Mouse (Mus musculus) spleen, adult 2 months (tissue): ENCODE data around the gene Rai1. TPM values are rescaled to one million over a fixed set of nuclear protein-coding genes. Genes with fewer than 3 reads are reported as not detected.

Source experiments
- DNase-seq, 2 experiments: peaks; one replicate each; pipeline versions ENCODE4 v3.0.0 to v3.0.0-alpha.2; 2012 to 2021; ENCODE audit warnings: low spot score in 2 of 2, low read depth in 1 of 2
- H3K27ac ChIP-seq: fragments of 200-500 bp; 2 replicates; pipeline ENCODE4 v1.5.1; 2012; ENCODE audit warnings: low read length, inconsistent platforms; ENCODE audit not compliant: insufficient read depth
- H3K27me3 ChIP-seq: fragments of 200-500 bp; 2 replicates; pipeline ENCODE4 v1.6.1; 2012; ENCODE audit warnings: mild to moderate bottlenecking, moderate library complexity, low read length, inconsistent platforms; ENCODE audit not compliant: control insufficient read depth, insufficient read depth
- H3K36me3 ChIP-seq: fragments of 200-500 bp; 2 replicates; pipeline ENCODE4 v1.6.1; 2012; ENCODE audit warnings: mild to moderate bottlenecking, low read length, inconsistent platforms; ENCODE audit not compliant: control insufficient read depth, insufficient read depth
- H3K4me1 ChIP-seq: fragments of 200-500 bp; 2 replicates; pipeline ENCODE4 v1.6.1; 2011; ENCODE audit warnings: inconsistent platforms; ENCODE audit not compliant: control insufficient read depth, insufficient read depth, insufficient read length
- H3K4me3 ChIP-seq: fragments of 200-500 bp; 2 replicates; pipeline ENCODE4 v1.5.1; 2011; ENCODE audit warnings: mild to moderate bottlenecking, inconsistent platforms; ENCODE audit not compliant: insufficient read depth, insufficient read length; ENCODE audit errors: extremely low read depth
- CTCF ChIP-seq: fragments of 200-500 bp; IDR thresholded peaks from 2 replicates; pipeline ENCODE4 v1.5.1; 2011; ENCODE audit warnings: mild to moderate bottlenecking, inconsistent platforms; ENCODE audit not compliant: insufficient read depth, insufficient read length, insufficient replicate concordance; ENCODE audit errors: extremely low read depth
- POLR2A ChIP-seq: fragments of 200-500 bp; IDR thresholded peaks from 2 replicates; pipeline ENCODE4 v1.6.1; 2011; ENCODE audit warnings: low read depth, low read length, inconsistent platforms
- WGBS: fragments of 180-500 bp; shearing (Covaris S2); methylation state at CpG from one replicate; pipeline ENCODE4 v1.1.7; 2018; 5-methylcytosine and 5-hydroxymethylcytosine counted together
- polyA plus RNA-seq: library from polyadenylated mRNA; depleted of rRNA; stranded (reverse); fragments of >200 nt; gene quantifications from 2 replicates; pipeline ENCODE4 v1.2.3, GENCODE M21; 2012

Rai1 gene
- polyA plus RNA-seq, 1 experiment, result 36.0 TPM

GRCm38 (mm10) chr11:60209217-60209932 lies 104.6 kb downstream of the Rai1 start:
- Histone ChIP-seq H3K36me3 (peaks cover 17% of the 10 kb centered on the region), H3K27me3 (no peaks in the 10 kb centered on the region), H3K4me1 (peaks cover 18% of the 10 kb centered on the region; the same call in 1 of the 2 replicates), H3K27ac (no peak overlapping the region), H3K4me3 (no peak overlapping the region)
- TF ChIP-seq CTCF (no peak), POLR2A (no peak)
- no peak for DNase-seq
- WGBS, result 33% methylated on average over 7 of the region's 7 CpGs

DNA sequence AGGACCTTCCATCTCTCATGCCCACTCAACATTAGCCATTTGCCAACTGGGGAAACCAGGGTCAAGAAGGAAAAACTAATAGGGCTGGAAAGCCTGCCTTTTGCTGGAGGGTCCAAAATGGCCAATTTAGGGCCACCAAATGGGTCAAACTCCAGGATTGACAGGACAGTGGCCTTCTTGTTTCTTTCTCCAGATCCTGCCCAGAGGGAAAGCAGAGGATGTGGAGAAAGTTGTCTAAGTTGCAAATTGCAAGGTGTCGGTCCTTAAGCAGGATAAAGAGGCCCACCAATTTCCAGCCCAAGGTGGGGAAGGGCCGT lies 105.1 kb downstream of the Rai1 start:
- Histone ChIP-seq H3K4me3 (peak overlapping the region; percentile 52; the same call in 1 of the 2 replicates), H3K4me1 (peaks cover 18% of the 10 kb centered on the region; the same call in 1 of the 2 replicates), H3K27me3 (no peaks in the 10 kb centered on the region), H3K27ac (0 out of 2 replicates have a peak overlapping the region, but pooled peaks have one; percentile 21), H3K36me3 (peaks cover 12% of the 10 kb centered on the region)
- TF ChIP-seq POLR2A, result no peak
- no peak for TF ChIP-seq CTCF
- 3% methylated on average over 2 of the region's 2 CpGs for WGBS
- no peak for DNase-seq

DNA sequence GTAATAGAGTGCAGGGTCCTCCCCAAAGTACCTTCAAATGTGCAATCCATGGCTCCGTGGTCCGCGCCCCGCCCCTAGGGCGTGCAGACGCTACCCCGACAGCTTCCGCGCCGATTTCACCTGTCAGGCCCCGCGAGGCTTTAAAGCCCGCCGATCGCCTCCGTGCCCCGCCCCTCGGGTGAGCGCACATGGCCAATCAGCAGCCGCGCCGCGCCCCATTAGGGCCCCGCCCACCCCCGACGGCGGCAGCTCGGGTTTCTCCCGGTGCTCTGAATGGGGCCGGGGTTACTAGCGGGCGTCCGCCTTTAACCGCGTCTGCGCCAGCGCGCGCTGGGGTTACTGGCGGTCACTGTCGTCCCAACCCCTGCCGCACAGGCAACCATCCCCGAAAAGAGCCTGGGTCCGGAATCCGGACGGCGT lies 105.5 kb downstream of the Rai1 start:
- peak overlapping the region; percentile 24 for H3K27ac ChIP-seq
- H3K4me3 ChIP-seq, result peak overlapping the region; percentile 54
- no peak for TF ChIP-seq CTCF
- TF ChIP-seq POLR2A, result no peak
- DNase-seq, result peak; percentile 82 to 96
- WGBS, result under 1% methylated on average over 47 of the region's 47 CpGs
- peaks cover 9% of the 10 kb centered on the region for H3K36me3 ChIP-seq
- no peaks in the 10 kb centered on the region for H3K27me3 ChIP-seq
- peaks cover 18% of the 10 kb centered on the region; the same call in 1 of the 2 replicates for H3K4me1 ChIP-seq

DNA sequence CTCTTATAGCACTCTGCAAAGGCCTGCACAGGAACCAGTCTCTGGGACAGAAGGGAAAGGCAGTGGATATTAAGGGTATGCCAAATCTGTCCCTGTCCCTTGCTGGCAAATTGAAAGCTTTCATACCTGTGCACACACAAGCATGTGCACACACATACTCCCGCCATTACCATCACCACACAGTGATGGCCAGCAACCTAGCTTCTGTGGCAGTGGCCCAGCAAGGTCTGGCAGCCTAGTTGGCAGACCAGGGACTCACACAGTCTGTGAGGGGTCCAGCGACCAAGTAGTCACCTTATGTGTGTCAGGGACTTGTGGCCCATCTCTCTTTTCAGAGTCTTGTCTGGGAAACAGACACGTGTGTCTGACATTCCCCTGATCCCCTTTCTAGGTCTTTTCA lies 106.3 kb downstream of the Rai1 start:
- TF ChIP-seq POLR2A (no peak), CTCF (no peak)
- no peak for DNase-seq
- Histone ChIP-seq H3K27ac (peak overlapping the region; percentile 24; the same call in 1 of the 2 replicates), H3K4me3 (no peak overlapping the region), H3K4me1 (peaks cover 18% of the 10 kb centered on the region; the same call in 1 of the 2 replicates), H3K36me3 (peaks cover 4% of the 10 kb centered on the region), H3K27me3 (no peaks in the 10 kb centered on the region)
- 75% methylated on average over 3 of the region's 3 CpGs for WGBS

GRCm38 (mm10) chr11:60211761-60212160 lies 106.9 kb downstream of the Rai1 start:
- Histone ChIP-seq H3K27me3 (no peaks in the 10 kb centered on the region), H3K4me3 (no peak overlapping the region), H3K27ac (no peak overlapping the region), H3K36me3 (peaks cover under 1% of the 10 kb centered on the region; the same call in 1 of the 2 replicates), H3K4me1 (peaks cover 18% of the 10 kb centered on the region; the same call in 1 of the 2 replicates)
- TF ChIP-seq CTCF, result no peak
- TF ChIP-seq POLR2A, result no peak
- 66% methylated on average over 12 of the region's 12 CpGs for WGBS
- DNase-seq, result no peak

GRCm38 (mm10) chr11:60213266-60213665 lies 108.5 kb downstream of the Rai1 start:
- no peak for DNase-seq
- Histone ChIP-seq H3K4me3 (no peak overlapping the region), H3K36me3 (no peaks in the 10 kb centered on the region), H3K27ac (no peak overlapping the region), H3K4me1 (peaks cover 18% of the 10 kb centered on the region; the same call in 1 of the 2 replicates), H3K27me3 (no peaks in the 10 kb centered on the region)
- no peak for TF ChIP-seq POLR2A
- WGBS, result 88% methylated on average over 6 of the region's 6 CpGs

GRCm38 (mm10) chr11:60216671-60217070 lies 111.9 kb downstream of the Rai1 start:
- no peak overlapping the region for H3K27ac ChIP-seq
- H3K27me3 ChIP-seq, result no peaks in the 10 kb centered on the region
- H3K36me3 ChIP-seq, result no peaks in the 10 kb centered on the region; the same call in 1 of the 2 replicates
- peaks cover 18% of the 10 kb centered on the region; the same call in 1 of the 2 replicates for H3K4me1 ChIP-seq
- TF ChIP-seq CTCF (no peak), POLR2A (no peak)
- H3K4me3 ChIP-seq, result no peak overlapping the region
- WGBS, result 90% methylated on average over 1 of the region's 1 CpGs
- DNase-seq, result no peak
